Mouse (Mus musculus): ENCODE measurements around the gene Atp13a1. TPM values are rescaled to one million over a fixed set of nuclear protein-coding genes. Genes with fewer than 3 reads are reported as not detected.
A peak's percentile ranks its signal among the peaks of the same experiment; 100 is the strongest.

Gene Atp13a1
- total and polyA plus RNA-seq, 2 experiments from 2014 or later, result 39.6 to 74.4 TPM

DNA sequence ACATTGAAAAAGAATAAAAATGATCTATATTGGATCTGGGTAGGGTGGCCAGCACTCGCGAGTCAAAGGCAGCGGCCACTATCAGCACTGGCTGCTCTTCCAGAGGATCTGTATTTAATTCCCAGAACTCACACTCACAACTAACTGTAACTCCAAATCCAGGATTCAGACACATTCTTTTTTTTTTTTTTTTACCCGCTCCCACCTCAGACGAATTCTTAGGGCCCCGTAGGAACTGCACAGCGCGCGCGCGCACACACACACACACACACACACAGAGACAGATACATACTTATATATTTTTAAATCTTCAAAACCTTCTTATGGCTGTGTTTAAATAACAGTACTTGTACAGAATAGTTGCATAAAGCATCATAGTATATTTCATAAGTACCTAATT, 599 bp upstream of the Atp13a1 start:
- peaks cover 11% of the 10 kb centered on the region; the same call in 1 of the 2 replicates for H3K4me1 ChIP-seq (ENCODE audit: insufficient read depth)
- TF ChIP-seq CTCF (IDR thresholded peaks at IDR 0.05; ENCODE audit: low read depth), result no peak
- peak overlapping the region; percentile 94 for H3K9ac ChIP-seq
- H3K4me3 ChIP-seq (ENCODE audit: low read depth, low read length), result peak overlapping the region; percentile 99
- peaks cover 19% of the 10 kb centered on the region for H3K36me3 ChIP-seq (ENCODE audit: insufficient read depth)
- DNase-seq (no peak), ATAC-seq (no peak)
- no peaks in the 10 kb centered on the region for H3K9me3 ChIP-seq (ENCODE audit: low read length)
- H3K27me3 ChIP-seq (ENCODE audit: insufficient read depth, low read length), result no peaks in the 10 kb centered on the region
- WGBS, result 36% methylated on average over 11 of the region's 11 CpGs
- H3K4me2 ChIP-seq (ENCODE audit: low read depth), result peak overlapping the region; percentile 79
- H3K27ac ChIP-seq (ENCODE audit: low read depth, low read length), result peak overlapping the region; percentile 85

DNA sequence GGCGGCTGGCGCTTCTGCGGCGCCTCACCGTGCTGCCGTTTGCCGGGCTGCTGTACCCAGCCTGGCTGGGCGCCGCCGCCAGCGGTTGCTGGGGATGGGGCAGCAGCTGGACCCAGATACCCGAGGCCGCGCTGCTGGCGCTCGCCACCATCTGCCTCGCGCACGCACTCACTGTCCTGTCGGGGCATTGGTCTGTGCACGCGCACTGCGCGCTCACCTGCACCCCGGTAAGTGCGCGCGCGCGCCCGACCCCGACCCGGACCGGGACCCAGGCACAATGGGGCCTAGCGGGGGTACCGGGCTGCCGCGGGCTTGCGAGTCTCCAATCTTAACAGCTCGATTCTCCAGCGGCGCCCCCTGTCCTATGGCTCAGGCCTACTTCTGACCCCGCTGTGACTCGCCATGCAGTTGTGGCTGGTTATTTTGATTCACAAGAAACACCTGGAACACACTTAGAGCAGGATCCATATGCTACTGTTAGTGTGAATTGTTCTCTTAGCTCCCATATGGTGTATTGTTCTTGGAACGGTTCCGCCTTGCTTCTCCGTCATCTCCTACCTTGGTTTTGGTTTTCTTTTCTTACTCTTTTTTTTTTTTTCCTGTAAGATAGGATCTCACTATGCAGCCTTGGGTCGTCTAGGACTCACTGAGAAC, 579 bp downstream of the Atp13a1 start:
- peaks cover 11% of the 10 kb centered on the region; the same call in 1 of the 2 replicates for H3K4me1 ChIP-seq (ENCODE audit: insufficient read depth)
- H3K27ac ChIP-seq (ENCODE audit: low read depth, low read length), result peak overlapping the region; percentile 85
- H3K9me3 ChIP-seq (ENCODE audit: low read length), result no peaks in the 10 kb centered on the region
- TF ChIP-seq CTCF (IDR thresholded peaks at IDR 0.05; ENCODE audit: low read depth), result no peak
- DNase-seq, result peak; percentile 36
- ATAC-seq, result peak; percentile 64
- peak overlapping the region; percentile 99 for H3K4me3 ChIP-seq (ENCODE audit: low read depth, low read length)
- H3K4me2 ChIP-seq (ENCODE audit: low read depth), result peak overlapping the region; percentile 79
- peaks cover 31% of the 10 kb centered on the region for H3K36me3 ChIP-seq (ENCODE audit: insufficient read depth)
- H3K9ac ChIP-seq, result peak overlapping the region; percentile 94
- H3K27me3 ChIP-seq (ENCODE audit: insufficient read depth, low read length), result no peaks in the 10 kb centered on the region
- WGBS, result under 1% methylated on average over 46 of the region's 48 CpGs

GRCm38 (mm10) chr8:69793666-69794065, 2.7 kb downstream of the Atp13a1 start:
- Histone ChIP-seq H3K9me3 (ENCODE audit: low read length) (no peaks in the 10 kb centered on the region), H3K9ac (no peak overlapping the region), H3K27ac (ENCODE audit: low read depth, low read length) (no peak overlapping the region), H3K4me3 (ENCODE audit: low read depth, low read length) (no peak overlapping the region), H3K4me1 (ENCODE audit: insufficient read depth) (peaks cover 11% of the 10 kb centered on the region; the same call in 1 of the 2 replicates), H3K27me3 (ENCODE audit: insufficient read depth, low read length) (no peaks in the 10 kb centered on the region), H3K4me2 (ENCODE audit: low read depth) (no peak overlapping the region), H3K36me3 (ENCODE audit: insufficient read depth) (peaks cover 52% of the 10 kb centered on the region)
- 90% methylated on average over 4 of the region's 4 CpGs for WGBS
- ATAC-seq, result no peak
- no peak for DNase-seq
- no peak for TF ChIP-seq CTCF (IDR thresholded peaks at IDR 0.05; ENCODE audit: low read depth)

GRCm38 (mm10) chr8:69794096-69794495, 3.1 kb downstream of the Atp13a1 start:
- no peak overlapping the region for H3K4me2 ChIP-seq (ENCODE audit: low read depth)
- ATAC-seq (no peak), DNase-seq (no peak)
- no peak for TF ChIP-seq CTCF (IDR thresholded peaks at IDR 0.05; ENCODE audit: low read depth)
- WGBS, result 94% methylated on average over 3 of the region's 3 CpGs
- H3K4me3 ChIP-seq (ENCODE audit: low read depth, low read length), result no peak overlapping the region
- no peaks in the 10 kb centered on the region for H3K9me3 ChIP-seq (ENCODE audit: low read length)
- no peak overlapping the region for H3K9ac ChIP-seq
- peaks cover 56% of the 10 kb centered on the region for H3K36me3 ChIP-seq (ENCODE audit: insufficient read depth)
- no peak overlapping the region for H3K27ac ChIP-seq (ENCODE audit: low read depth, low read length)
- no peaks in the 10 kb centered on the region for H3K27me3 ChIP-seq (ENCODE audit: insufficient read depth, low read length)
- peaks cover 11% of the 10 kb centered on the region; the same call in 1 of the 2 replicates for H3K4me1 ChIP-seq (ENCODE audit: insufficient read depth)

- H3K9ac ChIP-seq, result no peak overlapping the region
- TF ChIP-seq CTCF (IDR thresholded peaks at IDR 0.05; ENCODE audit: low read depth), result no peak
- no peak overlapping the region for H3K27ac ChIP-seq (ENCODE audit: low read depth, low read length)
- WGBS, result 93% methylated on average over 6 of the region's 6 CpGs
- ATAC-seq (no peak), DNase-seq (no peak)
- H3K4me1 ChIP-seq (ENCODE audit: insufficient read depth), result peaks cover 11% of the 10 kb centered on the region; the same call in 1 of the 2 replicates
- no peaks in the 10 kb centered on the region for H3K9me3 ChIP-seq (ENCODE audit: low read length)
- no peak overlapping the region for H3K4me3 ChIP-seq (ENCODE audit: low read depth, low read length)
- no peak overlapping the region for H3K4me2 ChIP-seq (ENCODE audit: low read depth)
- H3K27me3 ChIP-seq (ENCODE audit: insufficient read depth, low read length), result no peaks in the 10 kb centered on the region
- H3K36me3 ChIP-seq (ENCODE audit: insufficient read depth), result peaks cover 64% of the 10 kb centered on the region
These were observed 3.9 kb downstream of the Atp13a1 start for GRCm38 (mm10) chr8:69794901-69795300.

DNA sequence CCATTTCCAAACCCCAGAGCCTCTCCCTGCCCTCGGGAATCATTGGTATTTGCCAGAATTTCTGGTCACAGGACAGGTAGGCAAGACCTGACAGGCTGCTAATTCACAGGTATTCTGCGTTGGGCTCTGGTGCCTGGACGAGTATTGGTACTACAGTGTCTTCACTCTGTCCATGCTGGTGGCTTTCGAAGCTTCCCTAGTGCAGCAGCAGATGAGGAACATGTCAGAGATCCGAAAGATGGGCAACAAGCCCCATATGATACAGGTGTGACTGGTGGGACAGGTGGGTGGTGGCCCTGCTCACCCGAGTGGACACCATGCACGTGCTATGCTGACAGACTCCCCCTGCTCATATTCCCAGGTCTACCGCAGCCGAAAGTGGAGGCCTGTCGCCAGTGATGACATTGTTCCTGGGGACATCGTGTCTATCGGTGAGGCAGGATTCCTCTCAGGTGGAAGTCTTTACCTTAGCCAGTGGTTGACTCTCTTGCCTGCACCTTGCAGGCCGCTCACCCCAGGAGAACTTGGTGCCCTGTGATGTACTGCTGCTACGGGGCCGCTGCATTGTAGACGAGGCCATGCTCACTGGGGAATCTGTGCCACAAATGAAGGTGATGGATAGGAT, 5.9 kb downstream of the Atp13a1 start:
- H3K36me3 ChIP-seq (ENCODE audit: insufficient read depth), result peaks cover 80% of the 10 kb centered on the region
- WGBS, result 95% methylated on average over 16 of the region's 16 CpGs

DNA sequence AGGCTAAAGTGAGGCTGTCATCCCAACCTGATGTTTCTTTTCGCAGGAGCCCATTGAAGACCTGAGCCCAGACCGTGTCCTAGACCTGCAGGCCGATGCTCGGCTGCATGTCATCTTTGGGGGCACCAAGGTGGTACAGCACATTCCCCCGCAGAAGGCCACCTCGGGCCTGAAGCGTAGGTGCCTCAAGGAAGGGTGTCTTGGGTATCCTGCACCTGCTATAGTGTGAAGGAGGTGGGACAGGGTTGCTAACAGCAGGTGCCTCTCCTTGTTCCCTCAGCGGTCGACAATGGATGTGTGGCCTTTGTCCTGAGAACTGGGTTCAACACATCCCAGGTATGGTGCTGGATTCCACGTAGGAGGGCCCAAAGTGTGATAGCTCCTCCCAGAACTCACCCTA, 6.7 kb downstream of the Atp13a1 start:
- 97% methylated on average over 10 of the region's 10 CpGs for WGBS
- TF ChIP-seq CTCF (IDR thresholded peaks at IDR 0.05; ENCODE audit: low read depth), result no peak
- no peak for DNase-seq
- no peak overlapping the region for H3K4me3 ChIP-seq (ENCODE audit: low read depth, low read length)
- no peak for ATAC-seq
- no peaks in the 10 kb centered on the region for H3K4me1 ChIP-seq (ENCODE audit: insufficient read depth)
- H3K4me2 ChIP-seq (ENCODE audit: low read depth), result no peak overlapping the region
- no peaks in the 10 kb centered on the region for H3K9me3 ChIP-seq (ENCODE audit: low read length)
- H3K36me3 ChIP-seq (ENCODE audit: insufficient read depth), result peaks cover 88% of the 10 kb centered on the region
- H3K9ac ChIP-seq, result no peak overlapping the region
- H3K27me3 ChIP-seq (ENCODE audit: insufficient read depth, low read length), result no peaks in the 10 kb centered on the region
- no peak overlapping the region for H3K27ac ChIP-seq (ENCODE audit: low read depth, low read length)

More for the DNA sequence above, 5.9 kb downstream of the Atp13a1 start:
- ATAC-seq (no peak), DNase-seq (no peak)
- H3K4me3 ChIP-seq (ENCODE audit: low read depth, low read length), result no peak overlapping the region
- no peak overlapping the region for H3K4me2 ChIP-seq (ENCODE audit: low read depth)
- no peaks in the 10 kb centered on the region for H3K27me3 ChIP-seq (ENCODE audit: insufficient read depth, low read length)
- TF ChIP-seq CTCF (IDR thresholded peaks at IDR 0.05; ENCODE audit: low read depth), result no peak
- no peak overlapping the region for H3K9ac ChIP-seq
- peaks cover 8% of the 10 kb centered on the region; the same call in 1 of the 2 replicates for H3K4me1 ChIP-seq (ENCODE audit: insufficient read depth)
- no peak overlapping the region for H3K27ac ChIP-seq (ENCODE audit: low read depth, low read length)
- no peaks in the 10 kb centered on the region for H3K9me3 ChIP-seq (ENCODE audit: low read length)
